Mouse (Mus musculus): ENCODE measurements around the gene Zfp426. TPM values are rescaled to one million over a fixed set of nuclear protein-coding genes. Genes with fewer than 3 reads are reported as not detected.

Gene Zfp426
- polyA plus RNA-seq (2015; fragmentation: Nextera tagmentation; extraction: Ambion mirVana), result 30.1 and 35.2 TPM in 2 replicates

- H3K36me3 ChIP-seq (ENCODE audit: poor library complexity, severe bottlenecking), result peaks cover 32% of the 10 kb centered on the region
- H3K9me3 ChIP-seq (replicated peaks), result no peaks in the 10 kb centered on the region
- WGBS, result 2% methylated on average over 40 of the region's 40 CpGs
Measured at GRCm38 (mm10) chr9:20492527-20493233, at the start of gene Zfp426. Gene Zfp426 (minus strand): TSS chr9:20492746.

GRCm38 (mm10) chr9:20536598-20536997 lies 44.1 kb upstream of the Zfp426 start:
- WGBS, result 76% methylated on average over 2 of the region's 2 CpGs
- no peak for ATAC-seq
- no peaks in the 10 kb centered on the region for H3K9me3 ChIP-seq (replicated peaks)
- no peak overlapping the region for H3K4me2 ChIP-seq
- peaks cover 13% of the 10 kb centered on the region; the same call in 1 of the 2 replicates for H3K27me3 ChIP-seq
- no peak overlapping the region for H3K9ac ChIP-seq
- H3K4me3 ChIP-seq, result no peak overlapping the region
- H3K27ac ChIP-seq, result no peak overlapping the region
- H3K4me1 ChIP-seq, result no peaks in the 10 kb centered on the region
- H3K36me3 ChIP-seq (ENCODE audit: poor library complexity, severe bottlenecking), result no peaks in the 10 kb centered on the region

More at GRCm38 (mm10) chr9:20492527-20493233, at the start of gene Zfp426:
- Histone ChIP-seq H3K4me2 (peak within 1 kb of the TSS; percentile 83), H3K27ac (peak within 1 kb of the TSS; percentile 94), H3K27me3 (no peaks in the 10 kb centered on the region), H3K4me3 (peak within 1 kb of the TSS; percentile 76), H3K9ac (peak within 1 kb of the TSS; percentile 89), H3K4me1 (peaks cover 38% of the 10 kb centered on the region)
- ATAC-seq, result peak; percentile 98

GRCm38 (mm10) chr9:20534326-20534926 lies 41.9 kb upstream of the Zfp426 start:
- Histone ChIP-seq H3K27ac (no peak overlapping the region), H3K9ac (no peak overlapping the region), H3K4me1 (no peaks in the 10 kb centered on the region), H3K9me3 (replicated peaks) (no peaks in the 10 kb centered on the region), H3K27me3 (peaks cover 13% of the 10 kb centered on the region; the same call in 1 of the 2 replicates), H3K4me2 (no peak overlapping the region), H3K36me3 (ENCODE audit: poor library complexity, severe bottlenecking) (no peaks in the 10 kb centered on the region), H3K4me3 (no peak overlapping the region)
- ATAC-seq, result no peak
- 77% methylated on average over 8 of the region's 8 CpGs for WGBS

- H3K9ac ChIP-seq, result peak within 1 kb of the TSS; percentile 97
- 0 out of 2 replicates have a peak, but pooled peaks cover 3% of the 10 kb centered on the region for H3K27me3 ChIP-seq
- WGBS, result under 1% methylated on average over 46 of the region's 46 CpGs
- H3K27ac ChIP-seq, result peak within 1 kb of the TSS; percentile 97
- H3K4me1 ChIP-seq, result peaks cover 40% of the 10 kb centered on the region
- no peaks in the 10 kb centered on the region for H3K9me3 ChIP-seq (replicated peaks)
- H3K4me3 ChIP-seq, result peak within 1 kb of the TSS; percentile 89
- H3K4me2 ChIP-seq, result peak within 1 kb of the TSS; percentile 80
- ATAC-seq, result peak; percentile 91
- peaks cover 21% of the 10 kb centered on the region for H3K36me3 ChIP-seq (ENCODE audit: poor library complexity, severe bottlenecking)
Measured at GRCm38 (mm10) chr9:20521306-20521957, 28.9 kb upstream of the Zfp426 start, which contains the start of gene Zfp266. Gene Zfp266 (minus strand): TSS chr9:20521417.

- Histone ChIP-seq H3K9ac (peak overlapping the region; percentile 97), H3K4me1 (peaks cover 43% of the 10 kb centered on the region), H3K9me3 (replicated peaks) (no peaks in the 10 kb centered on the region), H3K27me3 (0 out of 2 replicates have a peak, but pooled peaks cover under 1% of the 10 kb centered on the region), H3K4me2 (peak overlapping the region; percentile 80), H3K4me3 (peak overlapping the region; percentile 89), H3K27ac (peak overlapping the region; percentile 97), H3K36me3 (ENCODE audit: poor library complexity, severe bottlenecking) (peaks cover 29% of the 10 kb centered on the region)
- ATAC-seq, result no peak
- WGBS, result under 1% methylated on average over 17 of the region's 17 CpGs
Measured at GRCm38 (mm10) chr9:20520531-20521210, 28.1 kb upstream of the Zfp426 start.

- Histone ChIP-seq H3K4me1 (peaks cover 47% of the 10 kb centered on the region), H3K9me3 (replicated peaks) (no peaks in the 10 kb centered on the region), H3K27ac (no peak overlapping the region), H3K4me3 (peak overlapping the region; percentile 89), H3K36me3 (ENCODE audit: poor library complexity, severe bottlenecking) (peaks cover 36% of the 10 kb centered on the region), H3K27me3 (no peaks in the 10 kb centered on the region), H3K9ac (peak overlapping the region; percentile 74), H3K4me2 (peak overlapping the region; percentile 93)
- no peak for ATAC-seq
- 8% methylated on average over 4 of the region's 4 CpGs for WGBS
Measured at GRCm38 (mm10) chr9:20519949-20520348, 27.4 kb upstream of the Zfp426 start.

- Histone ChIP-seq H3K9me3 (replicated peaks) (no peaks in the 10 kb centered on the region), H3K27me3 (no peaks in the 10 kb centered on the region), H3K27ac (no peak overlapping the region), H3K4me1 (peaks cover 58% of the 10 kb centered on the region), H3K4me3 (peak overlapping the region; percentile 89; the same call in 1 of the 2 replicates), H3K36me3 (ENCODE audit: poor library complexity, severe bottlenecking) (peaks cover 47% of the 10 kb centered on the region), H3K9ac (peak overlapping the region; percentile 74; the same call in 1 of the 2 replicates), H3K4me2 (peak overlapping the region; percentile 93)
- WGBS, result 88% methylated on average over 4 of the region's 4 CpGs
- ATAC-seq, result no peak
Measured at GRCm38 (mm10) chr9:20518708-20519107, 26.2 kb upstream of the Zfp426 start.

GRCm38 (mm10) chr9:20517727-20518126 lies 25.2 kb upstream of the Zfp426 start:
- ATAC-seq, result no peak
- Histone ChIP-seq H3K27ac (no peak overlapping the region), H3K4me1 (peaks cover 65% of the 10 kb centered on the region), H3K27me3 (no peaks in the 10 kb centered on the region), H3K36me3 (ENCODE audit: poor library complexity, severe bottlenecking) (peaks cover 57% of the 10 kb centered on the region), H3K4me2 (no peak overlapping the region), H3K4me3 (no peak overlapping the region), H3K9me3 (replicated peaks) (no peaks in the 10 kb centered on the region), H3K9ac (no peak overlapping the region)
- WGBS, result 97% methylated on average over 1 of the region's 1 CpGs

- H3K4me2 ChIP-seq, result no peak overlapping the region
- peaks cover 79% of the 10 kb centered on the region for H3K36me3 ChIP-seq (ENCODE audit: poor library complexity, severe bottlenecking)
- peaks cover 48% of the 10 kb centered on the region for H3K4me1 ChIP-seq
Measured at GRCm38 (mm10) chr9:20514016-20514415, 21.5 kb upstream of the Zfp426 start.

GRCm38 (mm10) chr9:20512714-20513113 lies 20.2 kb upstream of the Zfp426 start:
- H3K36me3 ChIP-seq (ENCODE audit: poor library complexity, severe bottlenecking), result peaks cover 69% of the 10 kb centered on the region
- H3K4me2 ChIP-seq, result no peak overlapping the region
- no peak overlapping the region for H3K9ac ChIP-seq
- H3K27me3 ChIP-seq, result no peaks in the 10 kb centered on the region
- WGBS, result 87% methylated on average over 8 of the region's 8 CpGs
- no peak overlapping the region for H3K27ac ChIP-seq
- no peak overlapping the region for H3K4me3 ChIP-seq
- no peak for ATAC-seq
- H3K9me3 ChIP-seq (replicated peaks), result no peaks in the 10 kb centered on the region
- H3K4me1 ChIP-seq, result peaks cover 36% of the 10 kb centered on the region

More at GRCm38 (mm10) chr9:20514016-20514415, 21.5 kb upstream of the Zfp426 start:
- Histone ChIP-seq H3K9ac (no peak overlapping the region), H3K27ac (no peak overlapping the region), H3K27me3 (no peaks in the 10 kb centered on the region), H3K4me3 (no peak overlapping the region), H3K9me3 (replicated peaks) (no peaks in the 10 kb centered on the region)
- ATAC-seq, result no peak
- 89% methylated on average over 3 of the region's 3 CpGs for WGBS

- Histone ChIP-seq H3K4me2 (no peak overlapping the region), H3K9me3 (replicated peaks) (no peaks in the 10 kb centered on the region), H3K27me3 (no peaks in the 10 kb centered on the region), H3K4me3 (no peak overlapping the region), H3K36me3 (ENCODE audit: poor library complexity, severe bottlenecking) (peaks cover 70% of the 10 kb centered on the region), H3K4me1 (peaks cover 27% of the 10 kb centered on the region; the same call in 1 of the 2 replicates), H3K27ac (no peak overlapping the region), H3K9ac (no peak overlapping the region)
- no peak for ATAC-seq
- 91% methylated on average over 4 of the region's 4 CpGs for WGBS
Measured at GRCm38 (mm10) chr9:20511645-20512044, 19.1 kb upstream of the Zfp426 start.

Measured in forebrain, embryonic 13.5 days (tissue).